Mouse (Mus musculus): ENCODE results near the gene Neil1.

The Neil1 gene

GRCm38 (mm10) chr9:57148144-57148878 is at the start of gene Neil1:
Neil1 (minus strand) TSS chr9:57148305.
- peak; percentile 93 for DNase-seq (ENCODE audit: low read depth, low spot score)

- DNase-seq (ENCODE audit: low read depth, low spot score), result no peak
Observed at GRCm38 (mm10) chr9:57197414-57197813, 49.3 kb upstream of the Neil1 start.

- DNase-seq (ENCODE audit: low read depth, low spot score), result peak; percentile 46
Observed at GRCm38 (mm10) chr9:57196708-57197107, 48.6 kb upstream of the Neil1 start.

- DNase-seq (ENCODE audit: low read depth, low spot score), result peak; percentile 73
Observed at GRCm38 (mm10) chr9:57168411-57168810, 20.3 kb upstream of the Neil1 start.

GRCm38 (mm10) chr9:57166173-57166572 is 18.1 kb upstream of the Neil1 start:
- no peak for DNase-seq (ENCODE audit: low read depth, low spot score)

- DNase-seq (ENCODE audit: low read depth, low spot score), result no peak
Observed at GRCm38 (mm10) chr9:57163137-57163536, 15.0 kb upstream of the Neil1 start.

GRCm38 (mm10) chr9:57162496-57162895 is 14.4 kb upstream of the Neil1 start:
- DNase-seq (ENCODE audit: low read depth, low spot score), result peak; percentile 86

GRCm38 (mm10) chr9:57158506-57158905 is 10.4 kb upstream of the Neil1 start:
- DNase-seq (ENCODE audit: low read depth, low spot score), result no peak

GRCm38 (mm10) chr9:57158013-57158470 is 9.9 kb upstream of the Neil1 start, which contains the start of gene Commd4:
Commd4 (minus strand) TSS chr9:57158331.
- peak; percentile 98 for DNase-seq (ENCODE audit: low read depth, low spot score)

GRCm38 (mm10) chr9:57157499-57157898 is 9.4 kb upstream of the Neil1 start:
- DNase-seq (ENCODE audit: low read depth, low spot score), result peak; percentile 19

GRCm38 (mm10) chr9:57156823-57157222 is 8.7 kb upstream of the Neil1 start:
- no peak for DNase-seq (ENCODE audit: low read depth, low spot score)

GRCm38 (mm10) chr9:57156383-57156782 is 8.3 kb upstream of the Neil1 start:
- DNase-seq (ENCODE audit: low read depth, low spot score), result no peak

GRCm38 (mm10) chr9:57152331-57152730 is 4.2 kb upstream of the Neil1 start:
- DNase-seq (ENCODE audit: low read depth, low spot score), result peak; percentile 24

GRCm38 (mm10) chr9:57150192-57150591 is 2.1 kb upstream of the Neil1 start:
- DNase-seq (ENCODE audit: low read depth, low spot score), result no peak

- DNase-seq (ENCODE audit: low read depth, low spot score), result no peak
Observed at GRCm38 (mm10) chr9:57149021-57149420, 916 bp upstream of the Neil1 start.

GRCm38 (mm10) chr9:57147205-57148143 is 631 bp downstream of the Neil1 start:
- peak; percentile 35 for DNase-seq (ENCODE audit: low read depth, low spot score)

GRCm38 (mm10) chr9:57146451-57147066 is 1.5 kb downstream of the Neil1 start:
- DNase-seq (ENCODE audit: low read depth, low spot score), result no peak

GRCm38 (mm10) chr9:57144830-57145229 is 3.3 kb downstream of the Neil1 start:
- DNase-seq (ENCODE audit: low read depth, low spot score), result no peak

- DNase-seq (ENCODE audit: low read depth, low spot score), result no peak
Observed at GRCm38 (mm10) chr9:57143212-57143611, 4.9 kb downstream of the Neil1 start.

- DNase-seq (ENCODE audit: low read depth, low spot score), result no peak
Observed at GRCm38 (mm10) chr9:57141417-57142353, 6.4 kb downstream of the Neil1 start.

- no peak for DNase-seq (ENCODE audit: low read depth, low spot score)
Observed at GRCm38 (mm10) chr9:57139571-57139970, 8.5 kb downstream of the Neil1 start.

Data from 3T3-L1 (cell line).